Mouse (Mus musculus): ENCODE results near the gene Rnf40. TPM values are rescaled to one million over a fixed set of nuclear protein-coding genes. Genes with fewer than 3 reads are reported as not detected.
A peak's percentile ranks its signal among the peaks of the same experiment; 100 is the strongest.
"Not testable (repeated sequence)": the region's sequence is repeated elsewhere in the genome, so short reads cannot be mapped to it uniquely, and the experiment has no call there.

Gene Rnf40
- total RNA-seq, 4 experiments from 2014 or later: 57.1 to 68.5 (median 67.5) TPM

- no peak for DNase-seq (ENCODE audit: low spot score in 2 of 2)
Observed at GRCm38 (mm10) chr7:127602903-127603302, 14.3 kb downstream of the Rnf40 start.

- DNase-seq (ENCODE audit: low spot score in 2 of 2): no peak
Observed at GRCm38 (mm10) chr7:127604256-127604655, 15.7 kb downstream of the Rnf40 start.

- DNase-seq (ENCODE audit: low spot score in 2 of 2): no peak
Observed at GRCm38 (mm10) chr7:127607150-127607549, 18.6 kb downstream of the Rnf40 start.

GRCm38 (mm10) chr7:127611011-127611410, 22.4 kb downstream of the Rnf40 start:
- DNase-seq (ENCODE audit: low spot score in 2 of 2): no peak

GRCm38 (mm10) chr7:127611561-127611960, 23.0 kb downstream of the Rnf40 start:
- no peak for DNase-seq (ENCODE audit: low spot score in 2 of 2)

- DNase-seq (ENCODE audit: low spot score in 2 of 2): no peak
Observed at GRCm38 (mm10) chr7:127613501-127613900, 24.9 kb downstream of the Rnf40 start.

GRCm38 (mm10) chr7:127614091-127614490, 25.5 kb downstream of the Rnf40 start:
- no peak for DNase-seq (ENCODE audit: low spot score in 2 of 2)

GRCm38 (mm10) chr7:127614511-127614890, 25.9 kb downstream of the Rnf40 start:
- no peak for DNase-seq (ENCODE audit: low spot score in 2 of 2)

- peak; percentile 61 to 72 for DNase-seq (ENCODE audit: low spot score in 2 of 2)
Observed at GRCm38 (mm10) chr7:127614891-127615843, 26.6 kb downstream of the Rnf40 start, which contains the start of gene Zfp629. TSS of gene Zfp629 (minus strand) at chr7:127615797.

- no peak for DNase-seq (ENCODE audit: low spot score in 2 of 2)
Observed at GRCm38 (mm10) chr7:127616336-127616735, 27.8 kb downstream of the Rnf40 start.

GRCm38 (mm10) chr7:127616881-127617280, 28.3 kb downstream of the Rnf40 start:
- no peak for DNase-seq (ENCODE audit: low spot score in 2 of 2)

- DNase-seq (ENCODE audit: low spot score in 2 of 2): no peak
Observed at GRCm38 (mm10) chr7:127617962-127618361, 29.4 kb downstream of the Rnf40 start.

- not testable (repeated sequence) for DNase-seq (ENCODE audit: low spot score in 2 of 2)
Observed at GRCm38 (mm10) chr7:127618402-127618801, 29.8 kb downstream of the Rnf40 start.

- DNase-seq (ENCODE audit: low spot score in 2 of 2): no peak
Observed at GRCm38 (mm10) chr7:127626039-127626438, 37.5 kb downstream of the Rnf40 start.

- DNase-seq (ENCODE audit: low spot score in 2 of 2): no peak
Observed at GRCm38 (mm10) chr7:127626471-127626870, 37.9 kb downstream of the Rnf40 start.

- no peak for DNase-seq (ENCODE audit: low spot score in 2 of 2)
Observed at GRCm38 (mm10) chr7:127628646-127629045, 40.1 kb downstream of the Rnf40 start.

GRCm38 (mm10) chr7:127631416-127631815, 42.8 kb downstream of the Rnf40 start:
- DNase-seq (ENCODE audit: low spot score in 2 of 2): no peak

- DNase-seq (ENCODE audit: low spot score in 2 of 2): peak; percentile 39 to 69
Observed at GRCm38 (mm10) chr7:127636963-127637362, 48.4 kb downstream of the Rnf40 start.

GRCm38 (mm10) chr7:127641260-127641659, 52.7 kb downstream of the Rnf40 start:
- no peak for DNase-seq (ENCODE audit: low spot score in 2 of 2)

- no peak for DNase-seq (ENCODE audit: low spot score in 2 of 2)
Observed at GRCm38 (mm10) chr7:127642254-127642653, 53.7 kb downstream of the Rnf40 start.

- no peak for DNase-seq (ENCODE audit: low spot score in 2 of 2)
Observed at GRCm38 (mm10) chr7:127646363-127646762, 57.8 kb downstream of the Rnf40 start.

GRCm38 (mm10) chr7:127647576-127647975, 59.0 kb downstream of the Rnf40 start:
- not testable (repeated sequence) for DNase-seq (ENCODE audit: low spot score in 2 of 2)
